Mouse (Mus musculus): Measurements from ENCODE around the gene Mzf1. TPM values are rescaled to one million over a fixed set of nuclear protein-coding genes. Genes with fewer than 3 reads are reported as not detected.

The Mzf1 gene
- total and polyA plus RNA-seq, 3 experiments: 0.77 to 2.4 TPM; not detected in 1

- Histone ChIP-seq H3K36me3 (ENCODE audit: control insufficient read depth in 1 of 2, insufficient read depth in 2 of 2, low read length in 2 of 2) (no peaks in the 10 kb centered on the region), H3K9me3 (replicated peaks; ENCODE audit: insufficient read depth, low read length) (no peaks in the 10 kb centered on the region), H3K79me2 (ENCODE audit: control insufficient read depth, insufficient read depth, low read length, poor library complexity) (peaks cover 8% of the 10 kb centered on the region; the same call in 1 of the 2 replicates), H3K27me3 (ENCODE audit: control insufficient read depth in 1 of 2, insufficient read depth in 2 of 2, low read length in 2 of 2) (no peaks in the 10 kb centered on the region), H3K9ac (ENCODE audit: control insufficient read depth, low read depth, low read length, poor library complexity, severe bottlenecking) (no peak overlapping the region), H3K4me3 (ENCODE audit: control insufficient read depth in 1 of 2, insufficient read depth in 1 of 2, low read depth in 2 of 2, low read length in 2 of 2) (no peak overlapping the region), H3K27ac (ENCODE audit: control insufficient read depth, low read depth, low read length) (no peak overlapping the region), H3K4me1 (ENCODE audit: control insufficient read depth in 1 of 2, insufficient read depth in 2 of 2, low read length in 2 of 2) (0 out of 4 replicates have a peak, but pooled peaks cover 0 to under 1% of the 10 kb centered on the region in 2 experiments)
- TF ChIP-seq CTCF (IDR thresholded peaks at IDR 0.05 in 2 of 3, conservative IDR thresholded peaks at IDR 0.05 in 1 of 3; ENCODE audit: control insufficient read depth in 1 of 3, insufficient read depth in 1 of 3, low read depth in 2 of 3, low read length in 3 of 3, poor library complexity in 1 of 3, severe bottlenecking in 1 of 3) (peak in 1 of 3 experiments; percentile 21; a peak in 1 of 6 replicates), EP300 (IDR thresholded peaks at IDR 0.05; ENCODE audit: low read depth in 1 of 2, low read length in 2 of 2) (no peak)
- no peak for DNase-seq (ENCODE audit: low read depth, low spot score)
These were observed 51.2 kb downstream of the Mzf1 start for GRCm38 (mm10) chr7:13003380-13003779.

GRCm38 (mm10) chr7:13001584-13001983 lies 53.0 kb downstream of the Mzf1 start:
- Histone ChIP-seq H3K27ac (ENCODE audit: control insufficient read depth, low read depth, low read length) (no peak overlapping the region), H3K9ac (ENCODE audit: control insufficient read depth, low read depth, low read length, poor library complexity, severe bottlenecking) (no peak overlapping the region), H3K9me3 (replicated peaks; ENCODE audit: insufficient read depth, low read length) (no peaks in the 10 kb centered on the region), H3K27me3 (ENCODE audit: control insufficient read depth in 1 of 2, insufficient read depth in 2 of 2, low read length in 2 of 2) (no peaks in the 10 kb centered on the region), H3K36me3 (ENCODE audit: control insufficient read depth in 1 of 2, insufficient read depth in 2 of 2, low read length in 2 of 2) (no peaks in the 10 kb centered on the region), H3K4me1 (ENCODE audit: control insufficient read depth in 1 of 2, insufficient read depth in 2 of 2, low read length in 2 of 2) (no peaks in the 10 kb centered on the region), H3K4me3 (ENCODE audit: control insufficient read depth in 1 of 2, insufficient read depth in 1 of 2, low read depth in 2 of 2, low read length in 2 of 2) (no peak overlapping the region), H3K79me2 (ENCODE audit: control insufficient read depth, insufficient read depth, low read length, poor library complexity) (no peaks in the 10 kb centered on the region)
- TF ChIP-seq NELFE (IDR thresholded peaks at IDR 0.05; ENCODE audit: low read depth, low read length) (no peak), MEF2A (IDR thresholded peaks at IDR 0.05; ENCODE audit: extremely low read depth, insufficient replicate concordance, low read depth, low read length, poor library complexity, severe bottlenecking) (no peak), KAT2A (conservative IDR thresholded peaks at IDR 0.05; ENCODE audit: low read depth, low read length) (no peak), MYC (IDR thresholded peaks at IDR 0.05; ENCODE audit: low read depth, low read length) (no peak), SIN3A (IDR thresholded peaks at IDR 0.05; ENCODE audit: low read length) (no peak), RCOR1 (IDR thresholded peaks at IDR 0.05; ENCODE audit: low read depth, low read length) (no peak), CHD2 (IDR thresholded peaks at IDR 0.05; ENCODE audit: low read length) (no peak), RAD21 (IDR thresholded peaks at IDR 0.05; ENCODE audit: low read depth, low read length) (no peak), USF2 (IDR thresholded peaks at IDR 0.05; ENCODE audit: borderline replicate concordance in 1 of 2, insufficient read depth in 1 of 2, low read depth in 1 of 2, low read length in 2 of 2) (no peak), ZMIZ1 (IDR thresholded peaks at IDR 0.05; ENCODE audit: low read depth, low read length) (no peak), CHD1 (IDR thresholded peaks at IDR 0.05; ENCODE audit: low read depth, low read length) (no peak), ZNF384 (IDR thresholded peaks at IDR 0.05; ENCODE audit: low read depth, low read length) (no peak), POLR2AphosphoS2 (IDR thresholded peaks at IDR 0.05; ENCODE audit: low read length) (no peak), EP300 (IDR thresholded peaks at IDR 0.05; ENCODE audit: low read depth in 1 of 2, low read length in 2 of 2) (no peak), UBTF (IDR thresholded peaks at IDR 0.05; ENCODE audit: borderline replicate concordance, insufficient read depth, low read depth, low read length) (no peak), TBP (IDR thresholded peaks at IDR 0.05; ENCODE audit: low read depth, low read length) (no peak), MXI1 (IDR thresholded peaks at IDR 0.05; ENCODE audit: low read depth, low read length) (no peak)
- no peak for DNase-seq (ENCODE audit: low read depth, low spot score)
